Mouse (Mus musculus) neural tube, embryonic 13.5 days (tissue): ENCODE measurements around the gene Nrcam. TPM values are rescaled to one million over a fixed set of nuclear protein-coding genes. Genes with fewer than 3 reads are reported as not detected.
A peak's percentile ranks its signal among the peaks of the same experiment; 100 is the strongest.

Experiments used
- ATAC-seq: fragments of 200-750 bp; cut with Nextera tagmentation; 2 replicates; pipeline ENCODE4 v1.8.0; 2017; ENCODE audit warnings: low read depth, mild to moderate bottlenecking, moderate TSS enrichment, moderate library complexity
- H3K27ac ChIP-seq: fragments of 300-500 bp; sonication (generic); replicated peaks from 2 replicates; pipeline ENCODE4 v1.5.1; 2015; ENCODE audit warnings: moderate library complexity, mild to moderate bottlenecking, inconsistent platforms
- H3K27me3 ChIP-seq: fragments of 300-500 bp; sonication (generic); 2 replicates; pipeline ENCODE4 v1.6.1; 2015; ENCODE audit warnings: mild to moderate bottlenecking, inconsistent platforms
- H3K36me3 ChIP-seq: fragments of 300-500 bp; sonication (generic); 2 replicates; pipeline ENCODE4 v1.6.1; 2015; ENCODE audit warnings: mild to moderate bottlenecking, inconsistent platforms
- H3K4me1 ChIP-seq: fragments of 300-500 bp; sonication (generic); replicated peaks from 2 replicates; pipeline ENCODE4 v1.6.1; 2015; ENCODE audit warnings: inconsistent platforms
- H3K4me2 ChIP-seq: fragments of 300-500 bp; sonication (generic); 2 replicates; pipeline ENCODE4 v1.6.1; 2015; ENCODE audit warnings: inconsistent platforms, mild to moderate bottlenecking, moderate library complexity
- H3K4me3 ChIP-seq: fragments of 300-500 bp; sonication (generic); 2 replicates; pipeline ENCODE4 v1.5.1; 2015; ENCODE audit warnings: mild to moderate bottlenecking, inconsistent platforms
- H3K9ac ChIP-seq: fragments of 300-500 bp; sonication (generic); 2 replicates; pipeline ENCODE4 v1.6.1; 2015; ENCODE audit warnings: moderate library complexity, mild to moderate bottlenecking, inconsistent platforms
- H3K9me3 ChIP-seq: fragments of 300-500 bp; sonication (generic); 2 replicates; pipeline ENCODE4 v1.6.1; 2016; ENCODE audit warnings: inconsistent platforms
- WGBS: fragments of 180-500 bp; shearing (Covaris S2); methylation state at CpG from one replicate; pipeline ENCODE4 v1.1.7; 2015; 5-methylcytosine and 5-hydroxymethylcytosine counted together
- polyA plus RNA-seq: library from polyadenylated mRNA; unstranded; fragments of >200 nt; fragmentation: Nextera tagmentation; extraction: Ambion mirVana; gene quantifications from 2 replicates; pipeline ENCODE4 v1.2.1, GENCODE M21; 2015

The Nrcam gene
- polyA plus RNA-seq, 1 experiment from 2014 or later: 110 TPM

GRCm38 (mm10) chr12:44534100-44534633 lies 205.5 kb downstream of the Nrcam start:
- H3K27me3 ChIP-seq: no peaks in the 10 kb centered on the region
- H3K4me3 ChIP-seq: no peak overlapping the region
- H3K9ac ChIP-seq: no peak overlapping the region
- no peaks in the 10 kb centered on the region for H3K36me3 ChIP-seq
- WGBS: 67% methylated on average over 7 of the region's 7 CpGs
- H3K27ac ChIP-seq: peak overlapping the region; percentile 57
- peaks cover 31% of the 10 kb centered on the region for H3K4me1 ChIP-seq
- H3K9me3 ChIP-seq: no peaks in the 10 kb centered on the region
- ATAC-seq: no peak
- H3K4me2 ChIP-seq: no peak overlapping the region

- Histone ChIP-seq H3K4me1 (peaks cover 31% of the 10 kb centered on the region), H3K36me3 (peaks cover 5% of the 10 kb centered on the region; the same call in 1 of the 2 replicates), H3K9me3 (no peaks in the 10 kb centered on the region), H3K27ac (no peak overlapping the region; the same call in 1 of the 2 replicates), H3K9ac (no peak overlapping the region), H3K4me2 (no peak overlapping the region), H3K27me3 (no peaks in the 10 kb centered on the region), H3K4me3 (no peak overlapping the region)
- no peak for ATAC-seq
- 21% methylated on average over 5 of the region's 5 CpGs for WGBS
Measured at GRCm38 (mm10) chr12:44535623-44536022, 206.9 kb downstream of the Nrcam start.

DNA sequence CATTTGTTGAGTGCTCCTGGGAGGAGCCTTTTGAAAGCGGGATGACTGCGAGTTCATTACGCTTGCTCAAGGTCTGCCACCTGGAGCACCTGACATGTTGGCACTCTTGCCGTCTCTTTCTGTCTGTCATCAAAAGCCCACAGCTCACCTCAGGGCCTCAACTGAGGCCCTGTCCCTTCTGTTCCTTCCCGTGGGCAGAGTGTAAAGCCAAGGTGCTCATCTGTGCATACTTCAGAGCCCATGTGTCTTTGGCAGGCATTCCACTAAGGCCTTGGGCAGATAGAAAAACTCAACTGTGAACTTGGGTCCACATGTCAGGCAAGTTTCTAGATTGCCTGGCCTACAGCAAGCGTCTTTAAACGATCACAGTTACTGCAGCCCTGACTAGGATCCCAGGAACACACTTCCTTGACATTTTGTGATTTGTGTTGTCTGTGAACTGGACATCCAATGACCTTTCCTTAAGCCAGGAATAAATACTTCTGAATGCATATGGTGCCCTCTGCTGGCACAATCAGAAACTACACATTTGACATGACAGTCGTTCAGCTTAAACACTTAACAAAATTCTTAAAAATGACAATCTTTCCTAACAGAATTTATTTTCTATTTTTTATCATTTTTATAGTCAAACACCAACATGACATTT lies 219.2 kb downstream of the Nrcam start:
- ATAC-seq: 0 out of 2 replicates have a peak, but pooled peaks have one; percentile 25
- H3K4me2 ChIP-seq: no peak overlapping the region
- no peak overlapping the region for H3K4me3 ChIP-seq
- 50% methylated on average over 8 of the region's 8 CpGs for WGBS
- 0 out of 2 replicates have a peak, but pooled peaks cover 4% of the 10 kb centered on the region for H3K4me1 ChIP-seq
- H3K27me3 ChIP-seq: no peaks in the 10 kb centered on the region
- no peak overlapping the region for H3K27ac ChIP-seq
- H3K9me3 ChIP-seq: no peaks in the 10 kb centered on the region
- H3K9ac ChIP-seq: no peak overlapping the region
- H3K36me3 ChIP-seq: peaks cover 22% of the 10 kb centered on the region; the same call in 1 of the 2 replicates

DNA sequence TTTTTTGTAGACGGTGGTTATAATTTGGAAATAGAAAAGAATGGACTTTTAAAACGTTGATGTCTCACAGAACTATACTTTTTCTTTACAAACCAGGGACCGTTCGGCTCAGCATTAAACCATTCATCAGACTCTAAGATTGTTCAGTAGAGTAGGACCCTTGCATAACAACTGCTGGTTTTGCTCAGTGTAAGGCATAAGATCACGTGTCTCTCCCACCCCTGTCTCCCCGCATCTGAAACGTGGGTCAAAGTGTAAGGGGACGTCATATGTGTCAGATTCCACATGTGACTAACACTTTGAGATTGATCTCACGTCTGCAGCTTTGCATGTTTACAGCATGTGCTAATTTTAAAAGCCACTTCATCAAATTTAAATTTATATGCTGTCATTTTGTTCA lies 219.8 kb downstream of the Nrcam start:
- H3K27ac ChIP-seq: no peak overlapping the region
- 70% methylated on average over 9 of the region's 9 CpGs for WGBS
- H3K27me3 ChIP-seq: no peaks in the 10 kb centered on the region
- no peak overlapping the region for H3K4me3 ChIP-seq
- peaks cover 22% of the 10 kb centered on the region; the same call in 1 of the 2 replicates for H3K36me3 ChIP-seq
- 0 out of 2 replicates have a peak, but pooled peaks have one; percentile 47 for ATAC-seq
- no peak overlapping the region for H3K9ac ChIP-seq
- H3K9me3 ChIP-seq: no peaks in the 10 kb centered on the region
- H3K4me2 ChIP-seq: no peak overlapping the region
- H3K4me1 ChIP-seq: 0 out of 2 replicates have a peak, but pooled peaks cover 4% of the 10 kb centered on the region

- 0 out of 2 replicates have a peak, but pooled peaks cover 4% of the 10 kb centered on the region for H3K4me1 ChIP-seq
- H3K36me3 ChIP-seq: peaks cover 29% of the 10 kb centered on the region
- H3K4me2 ChIP-seq: no peak overlapping the region
- H3K9ac ChIP-seq: no peak overlapping the region
- H3K4me3 ChIP-seq: no peak overlapping the region
- H3K27ac ChIP-seq: no peak overlapping the region
- no peak for ATAC-seq
- no peaks in the 10 kb centered on the region for H3K9me3 ChIP-seq
- no peaks in the 10 kb centered on the region for H3K27me3 ChIP-seq
Measured at GRCm38 (mm10) chr12:44551614-44552013, 222.9 kb downstream of the Nrcam start.

- no peaks in the 10 kb centered on the region for H3K4me1 ChIP-seq
- no peaks in the 10 kb centered on the region for H3K27me3 ChIP-seq
- no peak overlapping the region for H3K27ac ChIP-seq
- H3K9me3 ChIP-seq: no peaks in the 10 kb centered on the region
- no peak overlapping the region for H3K4me2 ChIP-seq
- 83% methylated on average over 2 of the region's 2 CpGs for WGBS
- H3K4me3 ChIP-seq: no peak overlapping the region
- H3K9ac ChIP-seq: no peak overlapping the region
- ATAC-seq: no peak
- H3K36me3 ChIP-seq: peaks cover 41% of the 10 kb centered on the region
Measured at GRCm38 (mm10) chr12:44554051-44554450, 225.4 kb downstream of the Nrcam start.

- Histone ChIP-seq H3K9me3 (no peaks in the 10 kb centered on the region), H3K36me3 (peaks cover 46% of the 10 kb centered on the region), H3K4me1 (no peaks in the 10 kb centered on the region), H3K4me2 (no peak overlapping the region), H3K27me3 (no peaks in the 10 kb centered on the region), H3K27ac (no peak overlapping the region), H3K4me3 (no peak overlapping the region), H3K9ac (no peak overlapping the region)
- 100% methylated on average over 1 of the region's 1 CpGs for WGBS
- ATAC-seq: no peak
Measured at GRCm38 (mm10) chr12:44554808-44555207, 226.1 kb downstream of the Nrcam start.

- Histone ChIP-seq H3K4me1 (no peaks in the 10 kb centered on the region), H3K9me3 (no peaks in the 10 kb centered on the region), H3K36me3 (peaks cover 64% of the 10 kb centered on the region), H3K4me2 (no peak overlapping the region), H3K27ac (no peak overlapping the region), H3K4me3 (no peak overlapping the region), H3K27me3 (no peaks in the 10 kb centered on the region), H3K9ac (no peak overlapping the region)
- no peak for ATAC-seq
Measured at GRCm38 (mm10) chr12:44560002-44560401, 231.3 kb downstream of the Nrcam start.

DNA sequence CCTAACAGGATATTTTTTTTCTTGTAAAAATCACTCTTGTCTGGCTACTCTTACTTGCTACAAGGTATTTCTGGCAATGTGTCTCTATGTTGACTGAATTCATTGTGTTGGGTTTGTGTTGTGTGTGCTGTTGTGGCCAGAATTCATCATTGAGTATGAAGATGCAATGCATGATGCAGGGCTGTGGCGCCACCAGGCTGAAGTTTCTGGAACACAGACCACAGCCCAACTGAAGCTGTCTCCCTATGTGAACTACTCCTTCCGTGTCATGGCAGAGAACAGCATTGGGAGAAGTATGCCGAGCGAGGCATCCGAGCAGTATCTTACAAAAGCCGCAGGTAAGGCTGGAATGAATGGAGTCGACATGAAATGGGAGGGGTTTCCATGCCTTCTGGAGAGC lies 241.4 kb downstream of the Nrcam start:
- no peak overlapping the region for H3K4me3 ChIP-seq
- H3K27ac ChIP-seq: no peak overlapping the region
- no peak overlapping the region for H3K9ac ChIP-seq
- no peak overlapping the region for H3K4me2 ChIP-seq
- no peak for ATAC-seq
- 85% methylated on average over 7 of the region's 7 CpGs for WGBS
- no peaks in the 10 kb centered on the region for H3K9me3 ChIP-seq
- peaks cover 56% of the 10 kb centered on the region for H3K36me3 ChIP-seq
- no peaks in the 10 kb centered on the region for H3K4me1 ChIP-seq
- no peaks in the 10 kb centered on the region for H3K27me3 ChIP-seq

DNA sequence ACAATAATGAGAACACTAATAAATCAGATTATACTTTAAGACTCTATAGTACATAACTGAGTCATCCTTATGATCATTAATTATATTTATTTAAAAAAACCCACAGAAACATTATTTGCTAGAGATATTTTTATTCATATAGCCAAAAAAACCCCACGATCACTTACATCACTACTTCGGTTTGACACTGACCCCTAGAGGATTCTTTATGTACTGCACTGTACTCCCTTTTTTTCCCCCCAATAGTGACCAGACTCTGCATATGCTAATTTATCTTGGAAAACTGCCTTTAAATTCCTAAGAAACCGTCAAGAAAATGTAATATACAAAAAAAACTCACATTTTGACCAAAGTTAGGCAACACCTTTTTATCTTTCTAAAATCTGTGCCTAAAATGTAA lies 244.0 kb downstream of the Nrcam start:
- H3K27me3 ChIP-seq: no peaks in the 10 kb centered on the region
- no peak overlapping the region for H3K27ac ChIP-seq
- 19% methylated on average over 3 of the region's 3 CpGs for whole genome bisulfite sequencing
- no peak for ATAC-seq
- no peak overlapping the region for H3K9ac ChIP-seq
- no peak overlapping the region for H3K4me3 ChIP-seq
- no peak overlapping the region for H3K4me2 ChIP-seq
- no peaks in the 10 kb centered on the region for H3K4me1 ChIP-seq
- no peaks in the 10 kb centered on the region for H3K9me3 ChIP-seq
- peaks cover 51% of the 10 kb centered on the region for H3K36me3 ChIP-seq

GRCm38 (mm10) chr12:44574167-44574566 lies 245.5 kb downstream of the Nrcam start:
- Histone ChIP-seq H3K4me1 (no peaks in the 10 kb centered on the region), H3K9ac (no peak overlapping the region), H3K9me3 (no peaks in the 10 kb centered on the region), H3K36me3 (peaks cover 42% of the 10 kb centered on the region), H3K4me3 (no peak overlapping the region), H3K4me2 (no peak overlapping the region), H3K27me3 (no peaks in the 10 kb centered on the region), H3K27ac (no peak overlapping the region)
- 95% methylated on average over 3 of the region's 3 CpGs for WGBS
- ATAC-seq: no peak

GRCm38 (mm10) chr12:44601410-44602149 lies 272.9 kb downstream of the Nrcam start:
- Histone ChIP-seq H3K4me2 (no peak overlapping the region), H3K9ac (no peak overlapping the region), H3K4me3 (no peak overlapping the region), H3K9me3 (no peaks in the 10 kb centered on the region), H3K4me1 (no peaks in the 10 kb centered on the region), H3K36me3 (peaks cover 15% of the 10 kb centered on the region; the same call in 1 of the 2 replicates), H3K27me3 (no peaks in the 10 kb centered on the region), H3K27ac (no peak overlapping the region)
- ATAC-seq: peak; percentile 73; the same call in 1 of the 2 replicates
- 32% methylated on average over 16 of the region's 16 CpGs for WGBS
